Mouse (Mus musculus) embryo, embryonic 10 days (tissue): ENCODE data around the gene Fkbpl.
A peak's percentile ranks its signal among the peaks of the same experiment; 100 is the strongest.

Experiments used
- DNase-seq: peaks from one replicate; pipeline ENCODE4 v3.0.0-alpha.2; 2015; ENCODE audit warnings: low spot score

Fkbpl gene

DNA sequence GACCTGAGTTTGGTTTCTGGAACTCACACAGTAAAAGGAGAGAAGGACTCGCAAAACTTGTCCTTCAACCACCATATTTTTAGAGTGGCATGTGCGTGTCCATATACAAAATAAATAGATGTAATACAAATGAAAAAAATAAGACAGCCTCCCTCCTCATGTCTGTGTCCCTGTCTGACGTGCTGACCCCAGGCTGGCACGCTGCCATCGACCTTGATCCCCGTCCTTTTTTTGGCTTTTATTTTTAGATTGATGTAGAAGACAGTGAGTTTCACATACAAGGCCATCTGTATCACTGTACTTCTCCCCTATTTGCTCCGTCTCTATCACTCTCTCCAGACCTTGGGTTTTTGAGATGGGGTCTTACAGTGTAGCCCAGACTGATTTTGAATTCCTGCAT, 19.9 kb downstream of the Fkbpl start:
- no peak for DNase-seq

GRCm38 (mm10) chr17:34670235-34670634, 25.7 kb downstream of the Fkbpl start, which contains the start of gene Tnxb:
Gene Tnxb, plus strand, starts transcription at chr17:34670535.
- no peak for DNase-seq

- DNase-seq, result peak; percentile 61
Measured at GRCm38 (mm10) chr17:34671151-34672066, 26.8 kb downstream of the Fkbpl start.

GRCm38 (mm10) chr17:34672246-34672792, 27.8 kb downstream of the Fkbpl start:
- no peak for DNase-seq

DNA sequence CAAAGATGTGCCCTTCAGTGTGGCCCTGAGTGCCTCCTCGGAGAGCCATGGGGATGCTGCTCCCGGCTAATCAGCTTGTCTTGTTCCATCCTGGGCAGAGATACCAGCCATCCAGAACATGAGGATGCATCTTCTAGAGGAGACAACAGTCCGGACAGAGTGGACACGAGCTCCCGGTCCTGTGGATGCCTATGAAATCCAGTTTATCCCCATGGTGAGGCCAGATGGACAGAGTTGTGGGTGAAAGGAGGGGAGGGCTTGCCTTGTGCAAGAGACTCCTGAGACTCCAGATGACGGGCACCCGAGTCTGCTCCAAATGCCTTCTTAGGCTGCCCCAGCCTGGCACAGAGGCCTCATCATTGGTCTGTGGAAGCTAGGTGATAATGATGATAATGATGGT, 28.6 kb downstream of the Fkbpl start:
- DNase-seq, result no peak

DNA sequence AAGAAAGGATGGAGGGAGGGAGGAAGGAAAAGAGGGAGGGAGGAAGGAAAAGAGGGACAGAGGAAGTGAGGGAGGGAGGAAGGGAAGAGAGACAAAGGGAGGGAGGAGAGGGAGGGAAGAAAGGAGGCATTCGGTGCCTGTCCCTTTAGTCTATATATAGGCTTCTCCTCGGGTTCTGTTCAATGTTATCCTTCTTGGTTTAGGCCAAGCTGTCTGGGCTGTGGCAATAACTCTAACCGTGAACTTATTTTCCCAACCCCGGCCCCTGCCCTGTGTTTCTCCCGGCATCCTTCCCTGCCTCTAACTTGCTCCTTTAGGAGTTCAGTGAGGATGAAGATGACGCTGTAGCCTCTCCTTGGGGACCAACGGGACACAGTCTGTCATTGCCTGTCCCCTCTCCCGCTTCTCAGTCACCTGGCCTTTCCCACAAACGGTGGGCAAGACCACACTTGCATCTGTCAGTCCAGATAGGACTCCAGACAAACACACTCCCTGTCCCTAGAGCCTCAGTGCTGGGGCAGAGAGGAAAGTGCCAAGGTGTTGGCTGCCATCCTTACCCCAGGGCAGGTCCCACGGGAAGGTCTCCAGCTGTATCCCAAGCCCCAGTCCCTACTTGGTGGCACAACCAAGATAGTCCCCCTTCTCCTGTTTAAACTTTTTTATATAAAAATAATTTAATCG, 30.1 kb downstream of the Fkbpl start:
- DNase-seq, result no peak

- DNase-seq, result no peak
Measured at GRCm38 (mm10) chr17:34675205-34676092, 30.9 kb downstream of the Fkbpl start.

DNA sequence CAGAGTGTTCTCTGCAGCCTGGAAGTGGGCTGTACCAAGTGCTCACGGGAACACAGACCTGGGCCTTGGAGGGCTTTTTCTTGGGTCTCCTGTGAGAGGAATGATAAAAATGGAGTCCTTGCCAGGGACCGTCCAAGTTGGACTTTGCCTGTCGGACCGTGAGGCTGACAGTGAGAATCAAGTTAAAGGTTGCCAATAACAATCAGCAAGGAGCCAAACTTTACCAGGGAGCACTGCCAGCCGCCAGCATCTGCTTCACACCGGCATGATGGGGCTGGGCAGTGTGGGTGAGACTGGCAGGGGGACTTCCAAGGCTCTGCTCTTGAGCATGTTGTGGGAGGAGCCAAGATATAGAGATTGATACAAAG, 31.5 kb downstream of the Fkbpl start:
- DNase-seq, result no peak

- DNase-seq, result no peak
Measured at GRCm38 (mm10) chr17:34676671-34677070, 32.1 kb downstream of the Fkbpl start.

GRCm38 (mm10) chr17:34680191-34680590, 35.6 kb downstream of the Fkbpl start:
- no peak for DNase-seq

DNA sequence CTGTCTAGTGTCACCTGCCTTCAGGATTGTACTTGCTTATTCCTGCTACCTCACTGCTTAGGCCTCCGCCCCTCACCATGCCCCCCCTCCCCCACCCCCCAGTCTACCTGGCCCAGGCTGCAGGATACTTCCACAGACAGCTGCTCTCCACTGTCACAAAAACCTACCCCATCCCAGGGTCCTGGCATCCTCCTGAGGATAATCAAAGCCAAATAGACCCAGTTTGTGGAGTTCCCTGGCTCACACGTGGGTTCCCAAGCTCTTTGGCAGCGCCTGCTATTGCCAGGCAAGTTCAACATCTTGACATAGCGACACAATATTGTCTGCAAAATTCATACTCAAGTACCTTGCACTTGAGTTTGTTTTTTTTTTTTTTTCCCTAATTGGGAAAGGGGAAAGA, 36.1 kb downstream of the Fkbpl start:
- DNase-seq, result no peak

- DNase-seq, result no peak
Measured at GRCm38 (mm10) chr17:34681132-34681571, 36.6 kb downstream of the Fkbpl start.

DNA sequence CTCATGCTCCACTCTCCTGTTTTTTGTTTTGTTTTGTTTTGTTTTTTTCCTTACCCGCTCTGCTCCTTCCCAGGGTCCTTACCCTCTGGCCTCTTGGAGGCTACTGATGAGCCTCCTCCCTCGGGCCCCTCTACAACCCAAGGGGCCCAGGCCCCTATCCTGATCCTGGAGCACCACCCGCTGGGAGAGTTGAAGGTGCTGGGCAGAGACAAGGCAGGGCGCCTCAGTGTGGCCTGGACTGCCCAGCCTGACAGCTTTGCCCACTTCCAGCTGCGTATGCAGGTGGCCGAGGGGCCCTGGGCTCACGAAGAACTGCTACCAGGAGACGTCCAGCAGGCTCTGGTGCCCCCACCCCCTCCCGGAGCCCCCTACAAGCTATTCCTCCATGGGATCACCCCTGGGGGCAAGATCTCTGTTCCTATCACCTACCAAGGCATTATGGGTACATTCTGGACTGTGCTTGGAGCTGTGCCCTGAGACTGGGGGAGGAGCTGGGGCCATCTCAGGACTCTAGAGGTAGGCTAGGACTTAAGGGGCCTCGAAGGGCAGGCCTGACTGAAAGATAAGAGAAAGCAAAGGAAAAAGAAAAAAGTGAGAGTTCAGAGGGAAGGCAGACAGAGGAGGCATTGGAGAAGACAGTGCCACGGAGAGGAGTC, 37.4 kb downstream of the Fkbpl start:
- DNase-seq, result no peak

DNA sequence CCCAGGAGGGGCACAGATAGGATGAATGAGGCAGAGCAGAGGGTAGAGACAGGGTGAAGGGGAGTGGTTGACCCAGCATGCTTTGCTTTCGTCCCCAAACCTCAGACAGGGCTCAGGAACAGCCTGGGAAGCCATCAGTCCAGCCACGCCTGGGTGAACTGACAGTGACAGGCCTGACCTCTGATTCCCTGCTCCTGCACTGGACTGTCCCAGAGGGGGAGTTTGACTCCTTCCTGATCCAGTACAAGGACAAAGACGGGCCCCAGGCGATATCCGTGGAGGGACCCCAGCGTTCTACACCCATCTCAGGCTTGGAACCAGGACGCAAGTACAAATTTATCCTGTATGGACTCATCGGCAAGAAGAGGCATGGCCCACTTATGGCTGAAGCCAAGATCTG, 38.6 kb downstream of the Fkbpl start:
- no peak for DNase-seq

GRCm38 (mm10) chr17:34683686-34684220, 39.2 kb downstream of the Fkbpl start:
- no peak for DNase-seq

GRCm38 (mm10) chr17:34684253-34684893, 39.8 kb downstream of the Fkbpl start:
- DNase-seq, result no peak

GRCm38 (mm10) chr17:34685120-34686110, 40.9 kb downstream of the Fkbpl start:
- no peak for DNase-seq

DNA sequence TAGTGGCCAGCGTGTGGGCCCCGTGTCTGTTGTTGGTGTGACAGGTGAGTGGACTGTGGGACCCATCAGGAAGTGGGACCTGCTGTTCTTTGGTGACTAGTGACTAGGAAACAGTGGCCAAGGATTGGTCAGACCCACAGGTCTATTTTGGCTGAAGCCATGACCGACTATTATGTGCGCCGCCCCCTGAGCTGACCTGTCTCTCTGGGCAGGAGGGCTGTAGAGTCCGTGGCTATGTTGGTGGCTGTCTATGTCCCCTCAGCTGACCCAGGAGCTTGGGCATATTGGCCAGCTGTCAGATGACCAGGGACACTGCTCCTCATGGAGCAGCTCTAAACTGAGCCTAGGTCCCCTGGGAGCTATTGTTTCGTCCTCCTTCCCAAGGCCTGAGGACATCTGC, 44.3 kb downstream of the Fkbpl start:
- DNase-seq, result no peak

GRCm38 (mm10) chr17:34690458-34690857, 45.9 kb downstream of the Fkbpl start:
- DNase-seq, result no peak
